Mouse (Mus musculus): ENCODE results near the gene Foxp1. TPM values are rescaled to one million over a fixed set of nuclear protein-coding genes. Genes with fewer than 3 reads are reported as not detected.

Foxp1 gene
- total RNA-seq, 2 experiments from 2014 or later: 21.9 to 35.8 TPM

GRCm38 (mm10) chr6:99388741-99389675, 133.5 kb downstream of the Foxp1 start:
- no peak for DNase-seq

GRCm38 (mm10) chr6:99388023-99388422, 134.5 kb downstream of the Foxp1 start:
- DNase-seq: no peak

DNA sequence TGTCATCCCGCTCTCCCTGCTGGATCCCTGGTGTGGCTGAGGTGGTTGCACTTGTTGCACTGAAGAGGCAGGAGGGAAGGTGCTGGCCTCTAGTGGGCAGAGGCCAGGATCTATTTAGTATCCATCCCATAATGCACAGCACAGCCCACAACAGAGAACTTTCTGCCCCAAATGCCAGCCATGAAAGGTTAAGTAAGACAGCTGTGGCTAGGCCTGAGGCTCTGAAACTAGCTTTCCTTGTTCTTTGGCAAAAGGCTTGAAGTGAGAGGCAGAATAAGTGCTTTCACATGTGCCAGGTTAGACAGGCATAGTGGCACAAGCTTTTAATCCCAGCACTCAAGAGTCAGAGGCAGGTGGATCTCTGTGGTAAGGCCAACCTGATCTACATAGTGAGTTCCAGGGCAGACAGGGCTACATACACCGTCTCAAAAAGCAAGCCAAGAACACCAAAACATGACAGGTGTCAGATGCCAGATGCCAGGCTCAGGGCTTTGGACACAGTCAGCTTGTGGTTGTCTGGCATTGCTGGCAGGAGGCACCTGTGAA, 137.4 kb downstream of the Foxp1 start:
- DNase-seq: no peak

GRCm38 (mm10) chr6:99383846-99384472, 138.6 kb downstream of the Foxp1 start:
- no peak for DNase-seq

DNA sequence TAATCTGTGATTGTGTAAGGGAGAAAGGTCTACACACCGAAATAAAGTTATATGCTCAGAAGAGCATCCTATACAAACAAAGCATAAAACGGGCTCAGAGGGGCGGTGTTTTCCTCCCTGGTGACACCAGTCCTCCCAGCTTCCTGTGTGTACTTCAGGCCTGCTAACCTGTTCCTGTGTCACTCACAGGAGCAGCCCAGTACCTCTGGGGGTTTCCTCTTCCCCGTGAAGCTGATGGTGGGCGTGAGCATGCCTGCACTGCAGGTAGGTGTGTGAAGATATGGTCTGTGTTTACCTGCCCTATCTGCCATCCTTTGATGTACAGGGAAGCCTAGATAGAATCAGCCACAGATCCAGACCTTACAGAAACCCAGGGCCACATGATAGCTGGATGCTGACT, 142.4 kb downstream of the Foxp1 start:
- no peak for DNase-seq

- no peak for DNase-seq
Observed at GRCm38 (mm10) chr6:99378997-99379710, 143.4 kb downstream of the Foxp1 start.

DNA sequence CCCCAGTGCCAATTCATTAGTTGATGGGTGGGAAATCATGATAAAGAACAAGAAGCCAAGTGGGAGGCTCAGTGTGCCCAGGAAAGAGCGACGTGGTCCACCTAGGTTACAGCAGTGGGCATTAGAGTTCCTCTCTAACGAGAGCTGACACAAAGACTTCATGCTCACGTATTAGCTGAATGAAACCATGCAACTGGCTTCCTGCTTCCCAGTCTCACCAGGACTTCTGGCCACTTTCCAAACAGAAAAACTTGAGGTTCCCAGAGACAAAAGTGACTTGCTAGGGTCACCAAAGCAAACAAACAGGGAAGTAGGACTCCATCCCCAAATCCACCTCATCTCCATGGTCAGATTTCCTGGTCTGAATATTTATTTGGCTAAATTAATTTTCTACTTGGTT, 144.8 kb downstream of the Foxp1 start:
- DNase-seq: no peak

DNA sequence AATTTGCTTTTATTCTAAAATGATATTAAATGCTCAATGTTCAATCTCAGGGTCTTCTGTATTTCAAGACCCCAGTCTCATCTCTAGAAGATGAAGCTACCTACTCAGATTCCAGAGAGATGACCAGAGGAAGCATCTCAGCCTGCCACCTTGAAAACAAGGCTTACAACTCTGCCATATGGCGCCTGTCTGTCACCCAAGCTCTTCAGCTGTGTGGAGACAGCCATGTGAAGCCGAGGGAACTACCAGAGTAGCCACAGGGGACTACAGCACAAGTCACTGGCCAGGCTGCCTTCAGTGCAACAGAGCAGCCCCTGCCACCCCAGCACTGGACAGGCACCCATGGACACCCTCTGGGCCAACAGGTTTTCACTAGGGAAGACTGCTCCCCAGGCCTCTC, 145.4 kb downstream of the Foxp1 start:
- DNase-seq: no peak

DNA sequence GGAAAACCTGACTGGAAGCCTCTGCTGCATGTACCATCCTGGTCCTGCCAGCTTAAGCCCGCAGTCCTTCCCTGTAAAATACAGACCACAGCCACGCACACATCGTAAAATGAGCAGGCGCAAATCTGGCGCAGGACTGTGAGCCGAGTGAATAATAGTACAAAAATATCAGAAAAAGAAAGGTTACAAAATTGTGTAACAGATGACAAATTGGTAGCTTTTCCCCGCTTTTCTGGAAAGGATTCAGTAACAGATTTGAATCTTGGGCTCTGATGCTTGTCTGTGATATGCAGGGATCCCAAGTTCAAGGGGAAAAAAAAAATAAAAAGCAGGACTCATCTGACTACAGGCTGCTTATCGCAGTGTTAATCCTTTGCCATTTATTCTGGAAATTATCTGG, 145.8 kb downstream of the Foxp1 start:
- DNase-seq: no peak

- no peak for DNase-seq
Observed at GRCm38 (mm10) chr6:99375865-99376264, 146.7 kb downstream of the Foxp1 start.

DNA sequence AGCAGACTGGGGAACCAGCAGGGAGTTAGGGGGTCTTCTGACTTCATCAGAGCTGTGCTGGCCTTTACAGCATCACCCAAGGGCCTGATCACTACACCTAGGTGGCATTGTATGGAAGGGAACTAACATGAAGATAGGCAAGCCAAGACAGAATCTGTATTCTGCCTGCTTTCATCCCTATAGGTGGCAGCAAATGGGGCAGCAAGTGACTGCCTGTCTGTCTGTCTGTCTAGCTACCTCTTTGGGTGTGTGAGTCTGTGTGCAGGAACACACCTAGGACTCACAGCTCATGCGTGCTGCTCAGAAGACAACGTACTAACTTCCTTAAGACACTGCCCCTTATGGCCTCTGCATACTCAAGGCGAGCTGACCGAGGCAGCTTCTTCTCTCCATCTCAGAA, 147.1 kb downstream of the Foxp1 start:
- DNase-seq: no peak

DNA sequence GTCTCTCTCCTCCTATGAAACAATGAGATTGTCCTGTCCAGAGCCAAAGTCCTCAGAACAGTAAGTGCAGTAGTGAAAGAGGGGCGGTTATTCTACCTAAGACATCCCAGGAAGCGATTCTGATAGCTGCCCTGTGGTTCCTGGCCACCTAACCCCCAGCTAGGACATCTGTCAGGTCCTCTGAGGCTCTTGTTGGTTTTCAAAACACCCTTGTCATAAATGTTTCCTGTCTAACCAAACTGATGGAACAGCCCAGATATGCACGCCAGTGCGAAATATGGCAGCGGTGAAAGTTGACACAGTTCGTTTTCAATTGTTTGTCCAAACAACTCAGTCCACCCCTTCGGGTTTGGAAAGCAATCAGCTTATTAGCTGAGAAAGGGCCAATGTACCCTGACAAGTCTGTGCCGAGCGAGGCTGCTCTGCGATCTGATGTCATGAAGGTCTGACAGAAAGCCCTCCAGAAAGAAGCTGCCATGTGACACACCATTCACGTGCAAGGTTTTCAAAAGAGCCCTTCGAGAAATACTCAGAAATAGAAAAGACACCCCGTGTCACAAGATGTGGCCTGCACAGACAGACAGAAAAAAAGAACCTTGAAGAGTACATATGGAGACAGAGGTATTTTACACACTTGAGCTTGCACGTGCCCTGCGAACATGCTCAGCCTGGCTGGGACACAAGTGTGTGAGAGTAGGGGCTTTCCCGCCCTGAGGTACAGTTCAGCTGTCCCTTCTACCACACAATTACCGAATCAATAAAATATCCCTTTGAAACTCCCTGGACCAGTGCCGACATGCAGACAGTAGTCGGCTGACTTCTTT, 147.9 kb downstream of the Foxp1 start:
- DNase-seq: no peak

DNA sequence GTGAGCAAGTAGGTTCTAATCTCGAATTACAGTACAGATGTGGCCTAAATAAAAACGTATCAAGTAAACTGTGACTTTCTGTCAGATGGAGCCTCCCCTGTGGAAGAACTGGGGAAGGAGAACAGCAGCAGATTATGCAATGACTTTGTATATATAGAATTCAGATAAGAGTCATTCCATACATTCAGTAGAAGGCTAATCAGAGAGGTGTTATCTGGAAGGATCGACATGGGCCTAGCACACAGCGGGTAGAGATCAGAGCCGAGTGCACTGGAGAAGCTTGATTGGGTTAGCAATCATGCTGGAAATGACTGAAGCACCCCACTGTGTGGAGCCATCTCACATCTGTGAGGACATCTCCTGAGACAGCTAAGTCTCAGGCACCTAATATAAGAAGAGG, 150.1 kb downstream of the Foxp1 start:
- DNase-seq: no peak

- no peak for DNase-seq
Observed at GRCm38 (mm10) chr6:99372016-99372415, 150.5 kb downstream of the Foxp1 start.

DNA sequence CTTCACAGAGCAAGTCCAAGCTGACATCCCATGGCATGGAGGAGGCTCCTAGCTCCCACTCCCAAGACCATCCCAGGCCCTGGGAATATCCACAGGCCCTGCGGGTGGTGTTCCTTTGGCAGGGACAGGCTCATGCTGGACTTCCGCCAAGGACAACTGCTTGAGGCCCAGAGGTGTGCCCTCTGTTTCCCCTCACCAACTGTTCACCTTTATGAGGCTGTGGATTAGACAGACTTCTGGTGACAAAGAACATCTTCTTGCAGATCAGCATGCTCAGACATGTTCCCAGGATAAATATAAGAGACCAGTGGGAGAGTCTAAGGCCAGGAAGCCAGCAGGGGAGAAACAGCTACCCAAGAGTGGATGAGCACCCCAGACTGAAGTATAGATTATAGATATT, 152.6 kb downstream of the Foxp1 start:
- DNase-seq: no peak

DNA sequence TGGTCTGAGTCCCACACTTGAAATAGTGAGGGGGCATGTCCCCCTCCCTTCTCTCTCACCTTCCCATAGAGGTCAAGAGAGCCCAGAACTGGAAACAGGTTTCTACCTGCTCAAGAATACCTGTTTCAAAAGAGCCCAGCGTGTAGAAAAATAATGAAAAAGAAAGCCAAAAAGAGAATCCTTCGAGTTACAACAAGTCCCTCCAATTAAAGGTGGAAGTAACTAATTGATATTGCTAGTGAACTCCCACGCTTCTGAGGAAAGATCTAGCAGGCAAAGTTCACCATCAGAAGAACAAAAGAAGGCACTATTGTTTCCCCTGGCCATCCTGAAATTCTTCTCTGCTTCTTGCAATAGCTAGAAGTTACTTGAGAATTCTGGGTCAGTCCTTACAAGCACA, 153.4 kb downstream of the Foxp1 start:
- DNase-seq: no peak

DNA sequence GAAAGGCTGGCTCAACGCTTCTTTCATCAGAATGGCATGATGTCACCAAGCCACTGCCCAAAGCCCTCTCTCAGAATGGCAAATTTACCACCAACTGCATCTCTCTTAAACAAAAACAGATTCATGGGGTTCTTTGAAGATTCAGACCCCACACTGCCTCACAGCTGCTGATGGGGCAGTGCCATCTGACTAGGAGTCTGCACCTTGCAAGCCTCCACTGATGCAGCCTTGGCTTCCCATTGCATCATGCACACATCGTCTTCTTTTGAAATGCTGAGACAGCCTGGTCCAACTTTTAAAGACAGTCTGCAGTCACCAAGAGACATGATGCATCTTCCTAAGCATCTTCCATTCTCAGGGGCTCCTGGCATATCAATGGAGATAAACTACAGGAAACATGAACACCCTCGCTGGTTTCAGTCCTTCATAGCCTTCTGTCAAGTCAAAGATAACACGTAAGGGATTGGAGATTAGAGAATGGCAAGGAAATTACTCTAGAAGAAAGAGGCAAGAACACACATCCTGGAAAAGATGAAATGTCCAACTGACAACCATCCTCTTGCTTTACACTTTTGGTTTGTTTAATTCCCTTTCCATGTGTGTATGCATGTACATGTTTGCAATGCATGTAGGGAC, 154.3 kb downstream of the Foxp1 start:
- DNase-seq: no peak

- DNase-seq: no peak
Observed at GRCm38 (mm10) chr6:99364545-99364944, 158.0 kb downstream of the Foxp1 start.

DNA sequence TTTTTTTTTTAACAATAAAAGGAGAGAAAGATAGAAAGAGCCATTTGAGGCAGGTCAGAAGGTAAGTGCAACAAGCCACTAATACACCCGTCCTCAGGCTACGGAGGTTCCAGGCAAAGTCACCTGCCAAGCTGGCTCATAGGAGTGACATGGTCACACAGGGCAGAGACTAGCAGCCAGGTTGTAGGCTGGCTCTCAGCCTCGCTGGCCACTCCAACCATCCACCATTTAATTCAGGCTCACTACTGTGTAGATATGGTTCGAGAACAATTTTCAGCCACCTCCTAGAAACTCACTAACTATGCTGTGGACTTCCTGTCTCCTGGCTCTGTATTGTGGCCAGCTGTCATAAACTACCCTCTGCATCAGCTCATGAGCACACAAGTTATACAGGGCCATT, 161.9 kb downstream of the Foxp1 start:
- no peak for DNase-seq

DNA sequence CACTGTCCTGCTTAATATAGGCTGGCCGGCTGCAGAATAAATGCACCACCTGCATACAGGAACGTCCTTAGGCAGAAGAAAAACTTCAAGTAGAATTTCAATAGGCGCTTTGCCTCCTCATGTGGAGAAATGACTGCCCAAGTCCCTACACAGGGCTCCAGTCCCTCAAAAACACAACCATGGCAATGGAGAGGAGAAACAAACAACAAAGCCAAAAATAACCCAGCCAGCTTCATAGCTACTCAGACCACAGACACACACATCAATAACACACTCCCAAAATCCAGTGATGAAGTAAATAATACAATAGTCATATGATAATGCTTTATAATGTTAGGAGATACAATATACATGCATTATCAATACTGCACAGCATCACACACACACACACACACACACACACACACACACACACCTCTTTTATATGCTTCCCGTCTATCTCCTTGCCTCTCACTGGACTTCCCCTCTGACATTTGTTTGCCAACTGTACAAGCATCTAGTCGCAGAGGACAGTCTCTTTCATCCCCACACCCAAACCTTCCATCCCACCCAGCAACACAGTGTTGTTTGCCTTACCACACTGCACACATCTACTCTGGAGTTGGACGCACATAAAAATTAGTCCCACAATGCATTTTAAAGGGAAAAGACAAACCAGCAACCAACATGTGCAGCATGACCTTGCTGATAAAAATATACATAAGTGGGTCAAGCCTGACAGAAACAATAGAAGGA, 162.6 kb downstream of the Foxp1 start:
- DNase-seq: no peak

Measured in gastrocnemius, postnatal 10 days (tissue).